Mouse (Mus musculus) heart, postnatal 0 days (tissue): Measurements from ENCODE around the gene Shisa7. TPM values are rescaled to one million over a fixed set of nuclear protein-coding genes. Genes with fewer than 3 reads are reported as not detected.

Source experiments
- ATAC-seq: fragments of 200-750 bp; cut with Nextera tagmentation; 2 replicates; pipeline ENCODE4 v1.8.0; 2017; ENCODE audit warnings: low read depth, moderate number of reproducible peaks, moderate library complexity; ENCODE audit not compliant: insufficient read depth
- DNase-seq: peaks from one replicate; pipeline ENCODE4 v3.0.0-alpha.2; 2016; ENCODE audit warnings: low spot score
- H3K27ac ChIP-seq: fragments of 300-500 bp; sonication (generic); 2 replicates; pipeline ENCODE4 v1.5.1; 2014; ENCODE audit warnings: low read depth, mild to moderate bottlenecking
- H3K27me3 ChIP-seq: fragments of 300-500 bp; sonication (generic); 2 replicates; pipeline ENCODE4 v1.6.1; 2014; ENCODE audit warnings: low read length, mixed read lengths; ENCODE audit not compliant: control insufficient read depth, insufficient read depth
- H3K36me3 ChIP-seq: fragments of 300-500 bp; sonication (generic); replicated peaks from 2 replicates; pipeline ENCODE4 v1.6.1; 2014; ENCODE audit warnings: low read length, mixed read lengths; ENCODE audit not compliant: control insufficient read depth, insufficient read depth
- H3K4me1 ChIP-seq: fragments of 300-500 bp; sonication (generic); 2 replicates; pipeline ENCODE4 v1.6.1; 2014; ENCODE audit warnings: antibody characterized with exemption; ENCODE audit not compliant: control insufficient read depth, insufficient read depth
- H3K4me2 ChIP-seq: fragments of 300-500 bp; sonication (generic); 2 replicates; pipeline ENCODE4 v1.6.1; 2014; ENCODE audit warnings: low read depth, mild to moderate bottlenecking, low read length, moderate library complexity
- H3K4me3 ChIP-seq: fragments of 300-500 bp; sonication (generic); 2 replicates; pipeline ENCODE4 v1.5.1; 2014; ENCODE audit warnings: low read depth, low read length
- H3K9ac ChIP-seq: fragments of 300-500 bp; sonication (generic); replicated peaks from 2 replicates; pipeline ENCODE4 v1.6.1; 2014; ENCODE audit warnings: low read depth, low read length, mixed read lengths
- H3K9me3 ChIP-seq: fragments of 300-500 bp; sonication (generic); replicated peaks from 2 replicates; pipeline ENCODE4 v1.6.1; 2016; ENCODE audit warnings: low read length; ENCODE audit not compliant: control insufficient read depth
- CTCF ChIP-seq: IDR thresholded peaks from 2 replicates; pipeline ENCODE4 v1.5.1; 2016; ENCODE audit warnings: antibody characterized with exemption, control low read depth, low read depth
- EP300 ChIP-seq: IDR thresholded peaks from 2 replicates; pipeline ENCODE4 v1.6.1; 2016; ENCODE audit warnings: antibody characterized with exemption, low read depth
- WGBS: fragments of 180-500 bp; shearing (Covaris S2); extraction: QIAGEN DNeasy Blood & Tissue Kit; methylation state at CpG from one replicate; pipeline ENCODE4 v1.1.7; 2014; 5-methylcytosine and 5-hydroxymethylcytosine counted together
- polyA plus RNA-seq: library from polyadenylated mRNA; unstranded; fragments of >200 nt; fragmentation: Nextera tagmentation; extraction: Ambion mirVana; gene quantifications from 2 replicates; pipeline ENCODE4 v1.2.1, GENCODE M21; 2015
- total RNA-seq: library from RNA; depleted of rRNA; stranded (reverse); fragments of >200 nt; gene quantifications from 2 replicates; pipeline ENCODE4 v1.2.3, GENCODE M21; 2014; ENCODE audit warnings: low replicate concordance

The Shisa7 gene
- total and polyA plus RNA-seq, 2 experiments from 2014 or later = not detected

GRCm38 (mm10) chr7:4792278-4793212, 52.0 kb downstream of the Shisa7 start, which contains the start of gene Rpl28:
Gene Rpl28 (plus strand): TSS chr7:4792874.
- Histone ChIP-seq H3K4me1 (peaks cover 6% of the 10 kb centered on the region; the same call in 1 of the 2 replicates), H3K9ac (peak within 1 kb of the TSS; percentile 88), H3K4me2 (peak within 1 kb of the TSS; percentile 79), H3K27me3 (no peaks in the 10 kb centered on the region), H3K9me3 (no peaks in the 10 kb centered on the region), H3K27ac (peak within 1 kb of the TSS; percentile 95), H3K36me3 (peaks cover 30% of the 10 kb centered on the region), H3K4me3 (peak within 1 kb of the TSS; percentile 74)
- 1% methylated on average over 50 of the region's 54 CpGs for WGBS
- TF ChIP-seq CTCF (no peak), EP300 (no peak)
- DNase-seq (peak; percentile 99), ATAC-seq (peak; percentile 91)

DNA sequence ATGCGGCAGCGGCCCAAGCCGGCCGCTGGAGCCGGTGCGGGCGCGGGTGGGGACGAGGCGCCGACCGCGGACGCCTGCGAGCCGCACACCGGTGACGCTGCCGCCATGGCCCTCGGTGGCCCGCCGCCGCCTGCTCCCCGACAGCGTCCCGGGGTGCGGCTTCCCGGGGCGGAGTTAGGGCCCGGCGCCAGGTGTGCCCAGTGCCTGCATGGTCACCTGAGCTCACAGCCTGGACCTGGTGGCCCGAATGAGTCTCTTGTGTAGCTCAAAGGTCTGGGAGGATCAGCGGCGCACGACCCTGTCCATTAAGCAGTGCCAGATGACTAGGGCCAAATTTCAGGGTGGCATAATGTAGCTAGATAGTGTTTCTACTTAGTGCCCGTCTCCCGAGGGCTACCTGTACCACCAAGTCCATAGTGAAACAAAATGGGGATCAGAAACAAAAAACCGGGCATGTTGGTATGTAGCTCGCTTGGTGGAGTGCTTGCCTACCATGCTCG, 55.0 kb downstream of the Shisa7 start, which contains the start of gene Tmem238:
Gene Tmem238, minus strand, starts transcription at position 221 of the 500 bp plus-strand sequence.
- peak within 1 kb of the TSS; percentile 61 for H3K4me3 ChIP-seq
- DNase-seq (no peak), ATAC-seq (no peak)
- H3K4me2 ChIP-seq = peak within 1 kb of the TSS; percentile 86
- H3K9me3 ChIP-seq = no peaks in the 10 kb centered on the region
- TF ChIP-seq CTCF (no peak), EP300 (no peak)
- peak within 1 kb of the TSS; percentile 56 for H3K27ac ChIP-seq
- H3K4me1 ChIP-seq = peaks cover 6% of the 10 kb centered on the region; the same call in 1 of the 2 replicates
- H3K27me3 ChIP-seq = no peaks in the 10 kb centered on the region
- peaks cover 8% of the 10 kb centered on the region for H3K36me3 ChIP-seq
- 8% methylated on average over 40 of the region's 40 CpGs for WGBS
- peak within 1 kb of the TSS; percentile 80 for H3K9ac ChIP-seq

- H3K27ac ChIP-seq = peak overlapping the region; percentile 56
- peak overlapping the region; percentile 80 for H3K9ac ChIP-seq
- DNase-seq (peak; percentile 58), ATAC-seq (peak; percentile 29)
- H3K36me3 ChIP-seq = peaks cover under 1% of the 10 kb centered on the region; the same call in 1 of the 2 replicates
- WGBS = 2% methylated on average over 55 of the region's 64 CpGs
- peak overlapping the region; percentile 61 for H3K4me3 ChIP-seq
- H3K4me2 ChIP-seq = peak overlapping the region; percentile 86
- TF ChIP-seq CTCF (peak; percentile 23; the same call in 1 of the 2 replicates), EP300 (no peak)
- peaks cover 6% of the 10 kb centered on the region; the same call in 1 of the 2 replicates for H3K4me1 ChIP-seq
- H3K9me3 ChIP-seq = no peaks in the 10 kb centered on the region
- H3K27me3 ChIP-seq = no peaks in the 10 kb centered on the region
Measured at GRCm38 (mm10) chr7:4788499-4789435, 55.7 kb downstream of the Shisa7 start.

GRCm38 (mm10) chr7:4783667-4784268, 60.7 kb downstream of the Shisa7 start:
- WGBS = 58% methylated on average over 14 of the region's 14 CpGs
- TF ChIP-seq CTCF (no peak), EP300 (no peak)
- Histone ChIP-seq H3K9ac (no peak overlapping the region), H3K27ac (no peak overlapping the region), H3K36me3 (no peaks in the 10 kb centered on the region), H3K4me1 (peaks cover 5% of the 10 kb centered on the region; the same call in 1 of the 2 replicates), H3K4me2 (no peak overlapping the region), H3K9me3 (no peaks in the 10 kb centered on the region), H3K27me3 (peaks cover 15% of the 10 kb centered on the region), H3K4me3 (no peak overlapping the region)
- DNase-seq (no peak), ATAC-seq (no peak)

DNA sequence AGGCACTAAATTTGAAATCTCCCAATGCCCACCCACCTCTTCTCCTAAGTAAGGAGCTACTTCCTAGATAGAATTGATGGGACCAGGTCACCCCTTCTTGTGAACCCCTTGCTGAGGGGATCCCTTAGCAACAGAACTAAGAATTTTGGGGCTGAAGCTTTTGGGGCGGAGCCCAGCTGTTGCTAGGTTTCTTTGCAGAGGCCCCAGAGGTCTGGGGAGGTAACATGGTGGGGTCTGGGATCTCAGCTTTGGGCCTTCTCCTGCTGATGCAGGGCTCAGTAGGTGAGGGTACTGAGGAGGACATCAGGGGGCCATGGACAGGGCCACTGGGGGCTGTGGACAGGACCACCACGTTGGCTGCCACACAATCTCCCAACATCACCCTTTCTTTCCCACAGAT, 61.7 kb downstream of the Shisa7 start, which contains the start of the genes Il11 and Tmem190:
Gene Il11, minus strand, starts transcription at position 101 of the 400 bp plus-strand sequence.
Gene Tmem190, plus strand, starts transcription at position 179 of the 400 bp plus-strand sequence.
- H3K36me3 ChIP-seq = no peaks in the 10 kb centered on the region
- no peak within 1 kb of the TSS for H3K9ac ChIP-seq
- no peaks in the 10 kb centered on the region for H3K9me3 ChIP-seq
- H3K27ac ChIP-seq = no peak within 1 kb of the TSS
- H3K4me3 ChIP-seq = no peak within 1 kb of the TSS
- ATAC-seq = no peak
- WGBS = 72% methylated on average over 2 of the region's 2 CpGs
- DNase-seq = no peak
- H3K4me1 ChIP-seq = no peaks in the 10 kb centered on the region
- peaks cover 25% of the 10 kb centered on the region for H3K27me3 ChIP-seq
- H3K4me2 ChIP-seq = no peak within 1 kb of the TSS
- TF ChIP-seq EP300 (no peak), CTCF (no peak)
